Mouse (Mus musculus) bone marrow, adult 2 months (tissue): Measurements from ENCODE around the gene Shmt2.

Source experiments
- CTCF ChIP-seq: fragments of 200-500 bp; IDR thresholded peaks from 2 replicates; pipeline ENCODE4 v1.5.1; 2011; ENCODE audit warnings: low read length, control low read depth; ENCODE audit not compliant: control insufficient read depth, insufficient read depth
- POLR2A ChIP-seq: fragments of 200-500 bp; IDR thresholded peaks from 2 replicates; pipeline ENCODE4 v1.6.1; 2011; ENCODE audit warnings: low read depth, mild to moderate bottlenecking, control low read depth, low read length, borderline replicate concordance; ENCODE audit not compliant: control insufficient read depth

GRCm38 (mm10) chr10:127514764-127515163 is 7.5 kb downstream of the Shmt2 start, which contains the start of gene Ndufa4l2:
- TF ChIP-seq CTCF (no peak), POLR2A (no peak)
